In the genomic region with DNA sequence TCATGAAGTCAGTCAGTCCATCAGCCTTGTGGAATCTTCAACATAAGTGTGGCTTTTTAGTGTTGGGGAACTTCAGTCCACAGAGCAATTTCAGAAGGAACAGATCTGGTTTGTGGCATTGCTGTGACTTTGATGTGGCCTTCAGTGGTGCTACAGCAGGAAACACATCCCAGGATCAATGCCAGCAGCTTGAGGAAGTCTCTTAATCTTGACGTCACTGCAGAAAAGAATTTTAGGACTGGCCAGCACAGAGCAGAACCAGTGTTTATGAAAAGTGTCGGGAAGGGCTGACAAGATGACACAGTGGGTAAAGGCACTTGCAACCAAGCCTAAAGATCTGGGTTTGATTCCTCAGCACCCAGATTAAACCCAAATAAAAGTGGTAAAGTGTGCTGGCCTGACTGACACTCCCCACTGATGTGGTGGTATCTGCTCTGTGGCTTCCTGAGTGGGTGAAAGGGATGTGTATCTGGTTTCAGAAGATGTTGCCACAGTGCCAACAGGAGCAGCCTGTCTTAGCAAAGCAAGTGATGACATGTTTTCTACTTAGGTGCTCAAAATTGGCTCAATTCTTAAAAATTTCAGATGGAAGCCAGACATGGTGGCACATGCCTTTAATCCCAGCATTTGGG, we compare ENCODE assay signal across 20 mouse cellular contexts. TPM values are rescaled to one million over a fixed set of nuclear protein-coding genes. Genes with fewer than 3 reads are reported as not detected.
DNase-seq lines count a peak whose midpoint lies in the region; ATAC-seq and TF ChIP-seq lines count a peak whose summit lies in the region.
"Had no signal": no experiment of that assay in that cellular context is flagged by ENCODE, and none has a peak within 500 bp of the region (broad histone marks: within the 10 kb centered on the region; RNA-seq: fewer than 3 reads in every experiment).

No protein-coding gene starts in this region.

- H3K9me3 ChIP-seq in heart, embryonic 10.5 days = no peaks in the 10 kb centered on the region
- no peaks in the 10 kb centered on the region for H3K9me3 ChIP-seq in liver, embryonic 11.5 days (ENCODE audit: control insufficient read depth, low read length)
- H3K9me3 ChIP-seq: embryonic facial prominence, embryonic 15.5 days; heart, embryonic 13.5 days; limb, embryonic 12.5 days had no signal

- no peak overlapping the region for H3K9ac ChIP-seq in liver, adult 2 months (ENCODE audit: low read depth, low read length)
- no peak overlapping the region for H3K9ac ChIP-seq in liver, embryonic 11.5 days (ENCODE audit: low read depth, low read length)
- H3K9ac ChIP-seq: embryonic facial prominence, embryonic 15.5 days; heart, embryonic 13.5 days; limb, embryonic 12.5 days had no signal

- H3K27ac ChIP-seq in heart, embryonic 10.5 days = no peak overlapping the region
- peak overlapping the region; percentile 63 for H3K27ac ChIP-seq in liver, adult 2 months (replicated peaks; ENCODE audit: insufficient read depth, low read depth, low read length)
- no peak overlapping the region for H3K27ac ChIP-seq in liver, embryonic 11.5 days (ENCODE audit: low read depth, low read length)
- H3K27ac ChIP-seq: embryonic facial prominence, embryonic 15.5 days; heart, embryonic 13.5 days; hindbrain, postnatal 0 days; limb, embryonic 12.5 days had no signal

- H3K79me2 ChIP-seq in liver, adult 2 months (ENCODE audit: control insufficient read depth, insufficient read depth, low read length) = no peaks in the 10 kb centered on the region

- no peak for TF ChIP-seq CTCF in liver, adult 2 months (IDR thresholded peaks at IDR 0.05; ENCODE audit: low read depth, low read length)

- no peak overlapping the region for H3K4me3 ChIP-seq in heart, embryonic 10.5 days
- no peak overlapping the region for H3K4me3 ChIP-seq in liver, adult 2 months (ENCODE audit: insufficient read depth, low read depth, low read length)
- no peak overlapping the region for H3K4me3 ChIP-seq in liver, embryonic 11.5 days (ENCODE audit: low read depth, low read length)
- H3K4me3 ChIP-seq: embryonic facial prominence, embryonic 15.5 days; heart, embryonic 13.5 days; limb, embryonic 12.5 days had no signal

- TF ChIP-seq POLR2A in liver, adult 2 months (IDR thresholded peaks at IDR 0.05; ENCODE audit: extremely low read depth, insufficient read depth, low read length) = no peak

- no peak overlapping the region for H3K4me2 ChIP-seq in liver, embryonic 11.5 days
- H3K4me2 ChIP-seq: embryonic facial prominence, embryonic 15.5 days; heart, embryonic 13.5 days; limb, embryonic 12.5 days had no signal

- peaks cover 10% of the 10 kb centered on the region; the same call in 1 of the 2 replicates for H3K4me1 ChIP-seq in heart, embryonic 10.5 days
- peaks cover 8% of the 10 kb centered on the region; the same call in 1 of the 2 replicates for H3K4me1 ChIP-seq in liver, adult 2 months (ENCODE audit: control insufficient read depth, insufficient read depth, low read length)
- peaks cover 3% of the 10 kb centered on the region; the same call in 1 of the 2 replicates for H3K4me1 ChIP-seq in liver, embryonic 11.5 days (replicated peaks; ENCODE audit: control insufficient read depth, insufficient read depth, low read length)
- H3K4me1 ChIP-seq: embryonic facial prominence, embryonic 15.5 days had no signal

- ATAC-seq in liver, embryonic 11.5 days (replicated peaks; ENCODE audit: low FRiP score) = no peak
- no peak for ATAC-seq in cerebellum, adult (ENCODE audit: insufficient number of reproducible peaks, low FRiP score, low TSS enrichment)
- ATAC-seq: forebrain, embryonic 16.5 days; hindbrain, postnatal 0 days; Patski had no signal

- H3K36me3 ChIP-seq in heart, embryonic 10.5 days = no peaks in the 10 kb centered on the region
- H3K36me3 ChIP-seq in liver, adult 2 months (ENCODE audit: control insufficient read depth, insufficient read depth, low read length) = no peaks in the 10 kb centered on the region
- no peaks in the 10 kb centered on the region for H3K36me3 ChIP-seq in liver, embryonic 11.5 days (ENCODE audit: control insufficient read depth, insufficient read depth, low read length)
- H3K36me3 ChIP-seq: embryonic facial prominence, embryonic 15.5 days; heart, embryonic 13.5 days; limb, embryonic 12.5 days had no signal

- peak; percentile 95 for DNase-seq in heart, adult 11 months
- no peak for DNase-seq in heart, embryonic 10.5 days (ENCODE audit: low spot score)
- DNase-seq in liver, adult 2 months (ENCODE audit: extremely low read depth, low read depth, low spot score) = peak; percentile 29
- no peak for DNase-seq in liver, embryonic 11.5 days (ENCODE audit: low spot score)
- DNase-seq in adrenal gland, postnatal 10 days = peak; percentile 29
- DNase-seq in lung, postnatal 25 days (ENCODE audit: low spot score) = peak; percentile 57
- DNase-seq in ovary, postnatal 10 days (ENCODE audit: low spot score) = no peak
- DNase-seq: cerebellum, postnatal 14 days; right cerebral cortex, postnatal 25 days had no signal

- no peaks in the 10 kb centered on the region for H3K27me3 ChIP-seq in heart, embryonic 10.5 days (ENCODE audit: insufficient read depth, poor library complexity, severe bottlenecking)
- H3K27me3 ChIP-seq in liver, adult 2 months (ENCODE audit: control insufficient read depth, insufficient read depth, low read length) = no peaks in the 10 kb centered on the region
- peaks cover 5% of the 10 kb centered on the region; the same call in 1 of the 2 replicates for H3K27me3 ChIP-seq in liver, embryonic 11.5 days (replicated peaks; ENCODE audit: control insufficient read depth, insufficient read depth, low read length)
- H3K27me3 ChIP-seq: CH12.LX, Patski had no signal

- 32% methylated on average over 2 of the region's 2 CpGs for WGBS in heart, embryonic 10.5 days
- WGBS in liver, adult 2 months = 58% methylated on average over 2 of the region's 2 CpGs
- 32% methylated on average over 2 of the region's 2 CpGs for WGBS in liver, embryonic 11.5 days

RNA-seq across cellular contexts. Expression of a gene that starts 6.0 kb away (rescaled TPM):
- 12.9 and 15.0 TPM in 2 replicates for polyA plus RNA-seq in heart, embryonic 10.5 days (2016; fragmentation: Nextera tagmentation; extraction: Ambion mirVana)
- 5.1 and 7.6 TPM in 2 replicates for total RNA-seq in liver, adult 2 months (2014; rRNA removed)
- polyA plus RNA-seq in liver, adult 2 months (2012; rRNA removed) = 3.4 and 6.8 TPM in 2 replicates
- 5.1 and 6.1 TPM in 2 replicates for polyA plus RNA-seq in liver, embryonic 11.5 days (2014; fragmentation: Nextera tagmentation; extraction: Ambion mirVana)
- total RNA-seq in adrenal gland, postnatal 10 days (2021) = 10 to 100 TPM; 20.9 to 24.9 TPM

RNA-seq across cellular contexts. Expression of a gene that starts 23.6 kb away (rescaled TPM):
- 1.3 and 2.1 TPM in 2 replicates for polyA plus RNA-seq in heart, embryonic 10.5 days (2016; fragmentation: Nextera tagmentation; extraction: Ambion mirVana)
- 0.09 and 0.13 TPM in 2 replicates for total RNA-seq in liver, adult 2 months (2014; rRNA removed)
- 0.78 and 1.6 TPM in 2 replicates for polyA plus RNA-seq in liver, adult 2 months (2012; rRNA removed)
- polyA plus RNA-seq in liver, embryonic 11.5 days (2014; fragmentation: Nextera tagmentation; extraction: Ambion mirVana) = 0.59 and 0.73 TPM in 2 replicates
- under 1 TPM; 0.27 TPM for total RNA-seq in adrenal gland, postnatal 10 days (2021)
- total RNA-seq: hindbrain, postnatal 0 days; layer of hippocampus, postnatal 14 days; monocyte, adult 5-6 weeks had no signal
- polyA plus RNA-seq: forebrain, embryonic 16.5 days; hindbrain, postnatal 0 days had no signal

RNA-seq across cellular contexts. Expression of a gene that starts 38.2 kb away (rescaled TPM):
- polyA plus RNA-seq in heart, embryonic 10.5 days (2016; fragmentation: Nextera tagmentation; extraction: Ambion mirVana) = not detected in 2 replicates
- total RNA-seq in liver, adult 2 months (2014; rRNA removed) = not detected in 2 replicates
- polyA plus RNA-seq in liver, adult 2 months (2012; rRNA removed) = not detected in 2 replicates
- not detected in 2 replicates for polyA plus RNA-seq in liver, embryonic 11.5 days (2014; fragmentation: Nextera tagmentation; extraction: Ambion mirVana)
- not detected for total RNA-seq in adrenal gland, postnatal 10 days (2021)
- total RNA-seq: hindbrain, postnatal 0 days; layer of hippocampus, postnatal 14 days; monocyte, adult 5-6 weeks had no signal
- polyA plus RNA-seq: embryonic facial prominence, embryonic 15.5 days; forebrain, embryonic 16.5 days; heart, embryonic 13.5 days; hindbrain, postnatal 0 days; limb, embryonic 12.5 days; lung, embryonic 16.5 days; Patski had no signal

RNA-seq across cellular contexts. Expression of a gene that starts 39.2 kb away (rescaled TPM):
- not detected in 2 replicates for polyA plus RNA-seq in heart, embryonic 10.5 days (2016; fragmentation: Nextera tagmentation; extraction: Ambion mirVana)
- not detected in 2 replicates for total RNA-seq in liver, adult 2 months (2014; rRNA removed)
- not detected in 2 replicates for polyA plus RNA-seq in liver, adult 2 months (2012; rRNA removed)
- not detected in 2 replicates for polyA plus RNA-seq in liver, embryonic 11.5 days (2014; fragmentation: Nextera tagmentation; extraction: Ambion mirVana)
- not detected for total RNA-seq in adrenal gland, postnatal 10 days (2021)
- total RNA-seq: hindbrain, postnatal 0 days; layer of hippocampus, postnatal 14 days had no signal
- polyA plus RNA-seq: forebrain, embryonic 16.5 days; heart, embryonic 13.5 days; hindbrain, postnatal 0 days; limb, embryonic 12.5 days; lung, embryonic 16.5 days had no signal

Comparison
In these comparisons a context has a peak if more than half of its experiments do, and no peak if none do; other contexts are left out.
1. DNase-seq: peak in heart, adult 11 months (single experiment), liver, adult 2 months (single experiment), adrenal gland, postnatal 10 days (single experiment) and lung, postnatal 25 days (single experiment); none in heart, embryonic 10.5 days (single experiment), liver, embryonic 11.5 days (single experiment) and ovary, postnatal 10 days (single experiment).